Mouse (Mus musculus): ENCODE results near the gene Endod1.

Endod1 gene

DNA sequence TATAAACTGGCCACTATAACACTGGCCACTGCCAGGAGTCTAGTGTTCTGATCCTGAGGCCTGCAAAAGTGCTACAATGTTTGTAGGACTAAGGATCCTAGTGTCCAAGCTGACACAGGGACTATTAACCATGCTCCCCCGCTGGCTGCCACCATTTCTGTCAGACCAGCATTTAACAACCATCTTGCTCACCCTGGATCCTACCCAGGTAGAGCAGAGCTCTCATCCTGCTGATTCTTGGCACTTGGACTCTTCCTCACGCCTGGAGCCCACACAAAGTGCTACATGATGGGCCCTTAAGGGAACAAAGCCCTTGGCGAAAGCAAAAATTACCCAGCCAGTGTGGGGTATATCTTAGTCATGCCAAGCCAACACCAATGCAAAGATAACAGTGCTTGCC is 44.4 kb downstream of the Endod1 start:
- in situ Hi-C loops (cut with MboI, MseI), result no loop called here

DNA sequence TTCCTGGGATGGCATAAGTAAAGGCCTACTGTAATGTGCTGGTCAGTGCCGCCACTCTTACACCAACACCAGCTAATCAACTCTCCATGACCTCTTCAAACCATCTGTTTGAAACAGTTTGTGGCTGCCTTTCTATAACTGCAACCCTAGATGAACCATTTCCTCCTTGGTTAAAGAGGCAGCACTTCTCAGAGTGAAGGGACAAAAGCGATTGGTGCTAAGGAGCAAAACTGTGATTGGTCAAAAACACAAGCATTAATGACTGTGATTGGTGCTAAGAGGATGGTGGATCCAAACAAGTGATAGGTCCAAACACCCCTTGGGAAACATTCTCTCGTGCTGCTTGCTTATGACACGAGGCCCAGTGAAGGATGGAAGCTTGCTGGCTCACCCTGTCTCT is 45.5 kb downstream of the Endod1 start:
- in situ Hi-C loops (cut with MboI, MseI), result no loop called here

DNA sequence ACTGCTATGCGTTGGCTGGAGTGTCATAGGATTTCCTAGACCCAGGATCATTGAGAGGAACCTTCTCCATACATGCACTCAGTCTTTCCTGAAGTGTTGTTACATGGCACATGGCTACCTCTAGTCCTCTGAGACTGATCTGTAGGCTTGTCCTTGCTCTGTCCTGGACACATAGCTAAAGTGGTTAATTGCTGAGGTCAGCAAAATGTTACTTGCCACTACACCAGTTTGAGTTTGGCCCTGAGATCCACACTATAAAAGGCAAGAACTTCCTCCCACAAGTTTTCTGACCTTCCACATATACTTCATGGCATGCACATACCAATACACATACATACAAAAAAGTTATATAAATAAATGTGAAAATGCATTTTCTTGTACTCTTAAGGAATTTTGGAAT is 64.7 kb downstream of the Endod1 start:
- in situ Hi-C loops (cut with MboI, MseI), result no loop called here

DNA sequence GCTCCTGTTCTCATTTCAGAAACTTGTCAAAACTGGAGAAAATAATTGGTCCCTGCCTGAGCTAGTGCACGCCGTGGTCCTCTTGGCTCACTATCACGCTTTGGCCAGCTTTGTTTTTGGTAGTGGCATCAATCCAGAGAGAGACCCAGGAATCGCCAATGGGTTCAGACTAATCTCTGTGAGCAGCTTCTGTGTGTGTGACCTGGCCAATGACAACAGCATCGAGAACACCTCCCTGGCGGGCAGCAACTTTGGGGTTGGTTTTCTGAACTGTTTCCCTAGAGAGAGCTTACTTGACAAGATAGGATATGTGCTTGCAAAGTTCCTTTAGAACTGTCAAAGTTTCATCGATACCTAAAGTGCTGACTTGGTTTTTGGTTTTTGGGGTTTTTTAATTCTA is 66.8 kb downstream of the Endod1 start:
- in situ Hi-C loops (cut with MboI, MseI), result no loop called here

DNA sequence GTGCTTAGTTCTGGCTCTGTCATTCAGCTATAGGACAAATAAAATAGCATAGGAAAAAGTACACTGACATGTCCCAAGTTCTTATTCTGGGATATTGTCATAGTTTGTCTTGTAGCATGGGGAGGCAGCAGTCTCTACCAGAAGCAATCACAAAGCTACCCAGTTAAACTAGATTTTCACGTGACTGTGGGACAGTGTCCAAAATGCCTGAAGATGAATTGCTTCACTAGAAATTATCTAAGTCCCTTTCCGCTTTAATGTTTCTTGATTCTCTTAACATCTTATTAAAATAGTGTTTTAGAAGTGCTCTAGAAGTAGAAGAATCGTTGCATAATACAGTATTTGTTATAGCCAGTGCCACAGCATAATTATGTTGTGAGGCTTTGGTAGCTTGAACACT is 67.3 kb downstream of the Endod1 start:
- in situ Hi-C loops (cut with MboI, MseI), result no loop called here

DNA sequence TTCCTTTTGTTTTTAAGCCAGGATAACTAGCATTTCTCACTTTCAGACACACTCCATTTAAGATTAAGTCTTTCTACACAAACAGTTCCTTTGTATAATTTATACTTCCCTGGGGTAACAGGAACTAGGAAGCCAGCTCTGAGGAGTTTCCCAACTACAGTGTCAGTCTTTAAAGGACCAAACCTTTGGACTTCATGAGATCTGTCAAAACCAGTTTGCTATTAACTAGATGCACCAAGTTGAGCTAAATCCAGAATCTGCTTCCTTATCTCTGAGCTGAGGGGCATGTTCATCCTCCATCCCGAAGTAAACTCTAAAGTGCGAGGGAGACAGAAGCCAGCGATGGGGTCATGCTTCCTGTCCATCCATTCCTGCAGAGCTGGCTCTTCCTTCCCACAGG is 74.0 kb downstream of the Endod1 start:
- in situ Hi-C loops (cut with MboI, MseI), result no loop called here

DNA sequence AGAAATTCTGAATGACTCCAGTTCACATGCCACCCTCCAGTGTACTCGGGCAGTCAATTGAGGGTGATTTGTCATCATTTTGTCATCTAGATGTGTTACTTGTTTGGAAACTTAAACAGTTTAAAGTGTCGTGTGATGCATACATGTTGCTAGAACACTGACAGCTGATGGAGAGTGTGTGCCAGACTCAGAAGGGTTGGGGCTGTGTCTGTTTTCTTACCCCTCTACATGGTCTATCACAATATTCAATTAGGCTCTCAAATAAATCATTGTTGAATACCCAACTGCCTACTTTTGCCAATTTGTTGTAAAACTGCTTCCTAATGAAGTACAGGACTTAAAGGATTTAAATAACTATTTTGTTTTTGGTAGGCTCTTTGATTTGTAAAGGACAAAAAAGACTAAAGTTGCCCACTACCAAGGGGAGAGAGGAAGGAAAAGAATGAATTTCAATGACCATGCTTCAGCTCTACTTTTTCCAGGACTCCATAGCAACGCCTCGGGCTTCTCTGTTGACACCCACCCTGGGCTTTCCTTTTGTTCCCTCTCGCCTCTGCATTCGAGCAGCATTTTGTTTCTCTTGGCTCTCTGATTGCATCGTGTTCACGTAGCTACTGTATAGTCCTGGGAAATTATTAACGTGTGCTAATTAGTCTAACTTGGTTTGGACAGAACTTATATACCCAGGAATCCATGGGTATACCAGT is 76.9 kb downstream of the Endod1 start:
- in situ Hi-C loops (cut with MboI, MseI), result no loop called here
